Mouse (Mus musculus): ENCODE results near the gene Tbc1d24. TPM values are rescaled to one million over a fixed set of nuclear protein-coding genes. Genes with fewer than 3 reads are reported as not detected.

The Tbc1d24 gene
- polyA plus RNA-seq (2015; fragmentation: Nextera tagmentation; extraction: Ambion mirVana), result 20.6 and 24.6 TPM in 2 replicates

DNA sequence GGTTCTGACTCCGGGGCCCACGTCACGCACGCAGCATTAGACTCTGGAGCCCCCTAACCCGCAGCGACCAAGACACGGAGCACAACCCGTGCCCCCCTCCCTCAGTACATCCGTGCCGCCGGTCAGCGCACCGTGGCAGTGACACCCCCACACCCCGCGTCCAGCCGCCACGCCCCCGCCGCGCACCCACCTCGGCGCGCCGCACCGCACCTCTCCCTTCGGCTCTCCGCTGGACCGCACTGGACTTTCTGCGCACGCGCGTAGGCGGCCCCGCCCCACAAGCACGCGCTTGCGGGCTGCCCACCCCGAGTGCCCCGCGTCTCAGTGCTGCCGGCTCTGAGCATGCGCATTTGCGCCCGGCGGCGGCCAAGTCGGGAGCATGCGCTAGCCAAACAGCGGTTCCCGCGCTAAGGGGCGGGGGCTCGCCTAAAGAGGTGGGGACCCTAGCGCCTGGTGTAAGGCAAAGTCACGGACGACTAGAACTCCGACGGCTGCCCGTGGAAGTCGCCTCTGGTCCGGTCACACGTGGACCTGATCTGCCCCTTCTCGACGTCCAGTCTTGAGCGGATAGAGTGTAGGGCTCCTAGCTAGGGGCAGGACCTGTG, at the start of gene Tbc1d24:
Gene Tbc1d24 (minus strand): TSS at position 279 of the 605 bp plus-strand sequence.
- Histone ChIP-seq H3K36me3 (ENCODE audit: control insufficient read depth, insufficient read depth) (no peaks in the 10 kb centered on the region), H3K4me1 (replicated peaks; ENCODE audit: control insufficient read depth, insufficient read depth, low read length) (peaks cover 70% of the 10 kb centered on the region), H3K4me3 (replicated peaks; ENCODE audit: low read length) (peak within 1 kb of the TSS; percentile 85), H3K27me3 (replicated peaks; ENCODE audit: control insufficient read depth, insufficient read depth, low read length) (peaks cover 8% of the 10 kb centered on the region; the same call in 1 of the 2 replicates), H3K9ac (replicated peaks; ENCODE audit: low read depth, low read length) (peak within 1 kb of the TSS; percentile 87), H3K9me3 (ENCODE audit: control insufficient read depth, low read length) (no peaks in the 10 kb centered on the region), H3K4me2 (ENCODE audit: low read length) (peak within 1 kb of the TSS; percentile 96), H3K27ac (ENCODE audit: low read length) (peak within 1 kb of the TSS; percentile 62)
- ATAC-seq, result peak; percentile 79
- under 1% methylated on average over 63 of the region's 65 CpGs for WGBS

DNA sequence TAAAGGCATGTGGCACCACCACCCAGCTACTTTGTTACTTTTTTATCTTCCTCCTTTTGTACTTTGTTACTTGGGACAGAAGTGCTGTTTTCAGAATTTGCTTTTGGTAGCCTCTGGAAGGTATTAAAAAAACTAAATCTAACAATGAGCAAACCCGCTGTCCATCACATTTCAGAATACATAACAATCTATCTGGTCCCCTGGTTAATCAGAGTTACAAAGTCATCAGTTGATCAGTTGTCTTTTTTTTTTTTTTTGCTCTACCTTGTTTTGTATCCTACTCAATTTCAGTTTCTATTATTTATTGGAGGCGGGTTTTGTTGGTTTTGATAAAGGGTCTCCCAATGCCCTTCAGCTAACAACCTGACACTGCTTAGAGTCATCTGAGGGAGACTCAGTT, 47.0 kb upstream of the Tbc1d24 start:
- Histone ChIP-seq H3K4me1 (replicated peaks; ENCODE audit: control insufficient read depth, insufficient read depth, low read length) (peaks cover 13% of the 10 kb centered on the region), H3K36me3 (ENCODE audit: control insufficient read depth, insufficient read depth) (peaks cover 6% of the 10 kb centered on the region; the same call in 1 of the 2 replicates), H3K27me3 (replicated peaks; ENCODE audit: control insufficient read depth, insufficient read depth, low read length) (no peaks in the 10 kb centered on the region), H3K9ac (replicated peaks; ENCODE audit: low read depth, low read length) (no peak overlapping the region), H3K4me2 (ENCODE audit: low read length) (no peak overlapping the region), H3K9me3 (ENCODE audit: control insufficient read depth, low read length) (no peaks in the 10 kb centered on the region), H3K4me3 (replicated peaks; ENCODE audit: low read length) (no peak overlapping the region), H3K27ac (ENCODE audit: low read length) (no peak overlapping the region)
- no peak for ATAC-seq
- WGBS, result 97% methylated on average over 2 of the region's 2 CpGs

- under 1% methylated on average over 48 of the region's 48 CpGs for WGBS
- peak within 1 kb of the TSS; percentile 56 for H3K27ac ChIP-seq (ENCODE audit: low read length)
- H3K9me3 ChIP-seq (ENCODE audit: control insufficient read depth, low read length), result no peaks in the 10 kb centered on the region
- no peaks in the 10 kb centered on the region for H3K27me3 ChIP-seq (replicated peaks; ENCODE audit: control insufficient read depth, insufficient read depth, low read length)
- H3K4me3 ChIP-seq (replicated peaks; ENCODE audit: low read length), result peak within 1 kb of the TSS; percentile 87
- H3K36me3 ChIP-seq (ENCODE audit: control insufficient read depth, insufficient read depth), result peaks cover 6% of the 10 kb centered on the region; the same call in 1 of the 2 replicates
- H3K9ac ChIP-seq (replicated peaks; ENCODE audit: low read depth, low read length), result peak within 1 kb of the TSS; percentile 90
- peak; percentile 100 for ATAC-seq
- H3K4me1 ChIP-seq (replicated peaks; ENCODE audit: control insufficient read depth, insufficient read depth, low read length), result peaks cover 13% of the 10 kb centered on the region
- H3K4me2 ChIP-seq (ENCODE audit: low read length), result peak within 1 kb of the TSS; percentile 94
These were observed 46.1 kb upstream of the Tbc1d24 start, which contains the start of gene Ccnf for GRCm38 (mm10) chr17:24251320-24252069. TSS of gene Ccnf (minus strand) at chr17:24251484.

GRCm38 (mm10) chr17:24250988-24251319, 45.6 kb upstream of the Tbc1d24 start:
- Histone ChIP-seq H3K4me2 (ENCODE audit: low read length) (peak overlapping the region; percentile 94), H3K27me3 (replicated peaks; ENCODE audit: control insufficient read depth, insufficient read depth, low read length) (no peaks in the 10 kb centered on the region), H3K4me3 (replicated peaks; ENCODE audit: low read length) (peak overlapping the region; percentile 87), H3K36me3 (ENCODE audit: control insufficient read depth, insufficient read depth) (peaks cover 6% of the 10 kb centered on the region; the same call in 1 of the 2 replicates), H3K4me1 (replicated peaks; ENCODE audit: control insufficient read depth, insufficient read depth, low read length) (peaks cover 13% of the 10 kb centered on the region), H3K27ac (ENCODE audit: low read length) (no peak overlapping the region; the same call in 1 of the 2 replicates), H3K9ac (replicated peaks; ENCODE audit: low read depth, low read length) (peak overlapping the region; percentile 90), H3K9me3 (ENCODE audit: control insufficient read depth, low read length) (no peaks in the 10 kb centered on the region)
- no peak for ATAC-seq
- under 1% methylated on average over 32 of the region's 32 CpGs for WGBS

GRCm38 (mm10) chr17:24248641-24249040, 43.3 kb upstream of the Tbc1d24 start:
- H3K27ac ChIP-seq (ENCODE audit: low read length), result no peak overlapping the region
- peaks cover 2% of the 10 kb centered on the region; the same call in 1 of the 2 replicates for H3K9me3 ChIP-seq (ENCODE audit: control insufficient read depth, low read length)
- H3K36me3 ChIP-seq (ENCODE audit: control insufficient read depth, insufficient read depth), result peaks cover 15% of the 10 kb centered on the region
- peaks cover 13% of the 10 kb centered on the region for H3K4me1 ChIP-seq (replicated peaks; ENCODE audit: control insufficient read depth, insufficient read depth, low read length)
- H3K27me3 ChIP-seq (replicated peaks; ENCODE audit: control insufficient read depth, insufficient read depth, low read length), result no peaks in the 10 kb centered on the region
- no peak overlapping the region for H3K4me2 ChIP-seq (ENCODE audit: low read length)
- WGBS, result 97% methylated on average over 2 of the region's 2 CpGs
- H3K9ac ChIP-seq (replicated peaks; ENCODE audit: low read depth, low read length), result no peak overlapping the region
- no peak overlapping the region for H3K4me3 ChIP-seq (replicated peaks; ENCODE audit: low read length)
- ATAC-seq, result no peak

DNA sequence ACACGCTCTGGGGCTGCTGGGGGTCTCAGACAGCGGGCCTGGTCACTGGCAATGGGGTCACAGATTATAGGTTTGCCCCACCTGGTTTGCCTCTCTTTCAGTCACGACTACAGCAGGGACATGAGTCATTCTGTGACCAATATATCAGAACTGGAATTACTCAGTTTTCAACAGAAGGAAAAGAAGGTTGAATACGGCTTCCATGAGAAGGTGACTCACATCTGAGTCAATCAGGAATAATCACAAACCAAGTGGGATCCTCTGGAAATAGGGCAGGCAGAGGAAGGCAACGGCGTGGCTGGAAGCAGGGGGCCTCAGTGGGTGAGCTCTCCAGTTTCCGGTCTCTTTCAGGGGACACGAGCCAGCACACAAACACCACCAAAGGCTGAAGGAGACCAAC, 38.7 kb upstream of the Tbc1d24 start:
- H3K27ac ChIP-seq (ENCODE audit: low read length), result no peak overlapping the region
- H3K9me3 ChIP-seq (ENCODE audit: control insufficient read depth, low read length), result peaks cover 4% of the 10 kb centered on the region; the same call in 1 of the 2 replicates
- no peak for ATAC-seq
- WGBS, result 98% methylated on average over 8 of the region's 8 CpGs
- H3K27me3 ChIP-seq (replicated peaks; ENCODE audit: control insufficient read depth, insufficient read depth, low read length), result no peaks in the 10 kb centered on the region
- no peak overlapping the region for H3K9ac ChIP-seq (replicated peaks; ENCODE audit: low read depth, low read length)
- no peaks in the 10 kb centered on the region for H3K4me1 ChIP-seq (replicated peaks; ENCODE audit: control insufficient read depth, insufficient read depth, low read length)
- H3K36me3 ChIP-seq (ENCODE audit: control insufficient read depth, insufficient read depth), result peaks cover 26% of the 10 kb centered on the region
- no peak overlapping the region for H3K4me2 ChIP-seq (ENCODE audit: low read length)
- no peak overlapping the region for H3K4me3 ChIP-seq (replicated peaks; ENCODE audit: low read length)

GRCm38 (mm10) chr17:24243311-24243969, 38.1 kb upstream of the Tbc1d24 start:
- Histone ChIP-seq H3K36me3 (ENCODE audit: control insufficient read depth, insufficient read depth) (peaks cover 25% of the 10 kb centered on the region), H3K4me1 (replicated peaks; ENCODE audit: control insufficient read depth, insufficient read depth, low read length) (no peaks in the 10 kb centered on the region), H3K9ac (replicated peaks; ENCODE audit: low read depth, low read length) (no peak overlapping the region), H3K4me3 (replicated peaks; ENCODE audit: low read length) (no peak overlapping the region), H3K27me3 (replicated peaks; ENCODE audit: control insufficient read depth, insufficient read depth, low read length) (no peaks in the 10 kb centered on the region), H3K4me2 (ENCODE audit: low read length) (no peak overlapping the region), H3K9me3 (ENCODE audit: control insufficient read depth, low read length) (peaks cover 4% of the 10 kb centered on the region; the same call in 1 of the 2 replicates), H3K27ac (ENCODE audit: low read length) (no peak overlapping the region)
- ATAC-seq, result no peak
- WGBS, result 89% methylated on average over 4 of the region's 4 CpGs

- H3K9me3 ChIP-seq (ENCODE audit: control insufficient read depth, low read length), result no peaks in the 10 kb centered on the region
- no peak overlapping the region for H3K4me2 ChIP-seq (ENCODE audit: low read length)
- H3K27ac ChIP-seq (ENCODE audit: low read length), result no peak overlapping the region
- H3K4me1 ChIP-seq (replicated peaks; ENCODE audit: control insufficient read depth, insufficient read depth, low read length), result no peaks in the 10 kb centered on the region
- H3K27me3 ChIP-seq (replicated peaks; ENCODE audit: control insufficient read depth, insufficient read depth, low read length), result no peaks in the 10 kb centered on the region
- WGBS, result 92% methylated on average over 7 of the region's 7 CpGs
- no peak for ATAC-seq
- no peak overlapping the region for H3K9ac ChIP-seq (replicated peaks; ENCODE audit: low read depth, low read length)
- peaks cover 11% of the 10 kb centered on the region for H3K36me3 ChIP-seq (ENCODE audit: control insufficient read depth, insufficient read depth)
- no peak overlapping the region for H3K4me3 ChIP-seq (replicated peaks; ENCODE audit: low read length)
These were observed 31.6 kb upstream of the Tbc1d24 start for GRCm38 (mm10) chr17:24236921-24237320.

GRCm38 (mm10) chr17:24236479-24236878, 31.1 kb upstream of the Tbc1d24 start:
- Histone ChIP-seq H3K36me3 (ENCODE audit: control insufficient read depth, insufficient read depth) (peaks cover 10% of the 10 kb centered on the region), H3K27ac (ENCODE audit: low read length) (no peak overlapping the region), H3K4me1 (replicated peaks; ENCODE audit: control insufficient read depth, insufficient read depth, low read length) (no peaks in the 10 kb centered on the region), H3K27me3 (replicated peaks; ENCODE audit: control insufficient read depth, insufficient read depth, low read length) (no peaks in the 10 kb centered on the region), H3K9ac (replicated peaks; ENCODE audit: low read depth, low read length) (no peak overlapping the region), H3K9me3 (ENCODE audit: control insufficient read depth, low read length) (no peaks in the 10 kb centered on the region), H3K4me3 (replicated peaks; ENCODE audit: low read length) (no peak overlapping the region), H3K4me2 (ENCODE audit: low read length) (no peak overlapping the region)
- 97% methylated on average over 1 of the region's 1 CpGs for WGBS
- no peak for ATAC-seq
